Mouse (Mus musculus) retina, embryonic 14.5 days (tissue): ENCODE measurements around the gene Camk1d.

Experiments used
- DNase-seq: peaks from one replicate; pipeline ENCODE4 v3.0.0-alpha.2; 2015; ENCODE audit warnings: low spot score

The Camk1d gene

GRCm38 (mm10) chr2:5611601-5612000, 102.7 kb downstream of the Camk1d start:
- DNase-seq, result no peak

GRCm38 (mm10) chr2:5610521-5610920, 103.8 kb downstream of the Camk1d start:
- DNase-seq, result no peak

- DNase-seq, result no peak
Measured at GRCm38 (mm10) chr2:5607920-5608841, 106.1 kb downstream of the Camk1d start.

- no peak for DNase-seq
Measured at GRCm38 (mm10) chr2:5605849-5606248, 108.5 kb downstream of the Camk1d start.

GRCm38 (mm10) chr2:5602044-5602443, 112.3 kb downstream of the Camk1d start:
- no peak for DNase-seq

GRCm38 (mm10) chr2:5601243-5601642, 113.1 kb downstream of the Camk1d start:
- peak; percentile 46 for DNase-seq

- DNase-seq, result no peak
Measured at GRCm38 (mm10) chr2:5600183-5600962, 113.9 kb downstream of the Camk1d start.

- DNase-seq, result no peak
Measured at GRCm38 (mm10) chr2:5599713-5600112, 114.6 kb downstream of the Camk1d start.

- no peak for DNase-seq
Measured at GRCm38 (mm10) chr2:5598533-5598932, 115.8 kb downstream of the Camk1d start.

- peak; percentile 35 for DNase-seq
Measured at GRCm38 (mm10) chr2:5596882-5597281, 117.4 kb downstream of the Camk1d start.

GRCm38 (mm10) chr2:5595356-5596191, 118.7 kb downstream of the Camk1d start:
- DNase-seq, result peak; percentile 51

GRCm38 (mm10) chr2:5592461-5593136, 121.7 kb downstream of the Camk1d start:
- DNase-seq, result no peak

- no peak for DNase-seq
Measured at GRCm38 (mm10) chr2:5590074-5590473, 124.2 kb downstream of the Camk1d start.

GRCm38 (mm10) chr2:5589163-5589562, 125.2 kb downstream of the Camk1d start:
- no peak for DNase-seq

- no peak for DNase-seq
Measured at GRCm38 (mm10) chr2:5588329-5588982, 125.9 kb downstream of the Camk1d start.

- DNase-seq, result no peak
Measured at GRCm38 (mm10) chr2:5584318-5585027, 129.8 kb downstream of the Camk1d start.

GRCm38 (mm10) chr2:5579391-5579790, 134.9 kb downstream of the Camk1d start:
- DNase-seq, result no peak

GRCm38 (mm10) chr2:5577399-5578129, 136.8 kb downstream of the Camk1d start:
- DNase-seq, result peak; percentile 54

GRCm38 (mm10) chr2:5572314-5573006, 141.9 kb downstream of the Camk1d start:
- peak; percentile 65 for DNase-seq
